Mouse (Mus musculus) liver, embryonic 14.5 days (tissue): Measurements from ENCODE around the gene Mrm2.

Experiments
- CTCF ChIP-seq: IDR thresholded peaks from 2 replicates; pipeline ENCODE4 v1.5.1; 2016; ENCODE audit warnings: antibody characterized with exemption, low read depth, control low read depth
- EP300 ChIP-seq: IDR thresholded peaks from 2 replicates; pipeline ENCODE4 v1.6.1; 2016; ENCODE audit warnings: antibody characterized with exemption, low read depth

GRCm38 (mm10) chr5:140370446-140371254 lies 39.0 kb upstream of the Mrm2 start:
- no peak for TF ChIP-seq CTCF
- no peak for TF ChIP-seq EP300
